Mouse (Mus musculus): ENCODE results near the gene Arhgef25. TPM values are rescaled to one million over a fixed set of nuclear protein-coding genes. Genes with fewer than 3 reads are reported as not detected.

Gene Arhgef25
- polyA plus RNA-seq (2014; fragmentation: Nextera tagmentation; extraction: Ambion mirVana), result 32.7 and 38.4 TPM in 2 replicates

GRCm38 (mm10) chr10:127189651-127190381 is at the start of gene Arhgef25:
Gene Arhgef25, minus strand, starts transcription at chr10:127190083.
- Histone ChIP-seq H3K27me3 (ENCODE audit: control insufficient read depth, insufficient read depth, low read length) (no peaks in the 10 kb centered on the region), H3K4me2 (ENCODE audit: low read depth, low read length) (peak within 1 kb of the TSS; percentile 96), H3K36me3 (replicated peaks; ENCODE audit: control insufficient read depth, insufficient read depth, low read depth, low read length) (no peaks in the 10 kb centered on the region; the same call in 1 of the 2 replicates), H3K27ac (replicated peaks; ENCODE audit: low read depth, low read length) (peak within 1 kb of the TSS; percentile 84), H3K9ac (replicated peaks; ENCODE audit: low read length) (peak within 1 kb of the TSS; percentile 89), H3K4me1 (ENCODE audit: control insufficient read depth, insufficient read depth, low read length) (peaks cover 3% of the 10 kb centered on the region), H3K4me3 (ENCODE audit: low read depth, low read length) (peak within 1 kb of the TSS; percentile 76), H3K9me3 (replicated peaks; ENCODE audit: control insufficient read depth, low read length) (no peaks in the 10 kb centered on the region)
- DNase-seq (ENCODE audit: low spot score), result peak; percentile 48
- under 1% methylated on average over 35 of the region's 35 CpGs for WGBS
- ATAC-seq (replicated peaks; ENCODE audit: insufficient number of reproducible peaks, low FRiP score, low TSS enrichment, low read depth), result 0 out of 2 replicates have a peak, but pooled peaks have one; percentile 4

- no peak overlapping the region for H3K4me3 ChIP-seq (ENCODE audit: low read depth, low read length)
- no peaks in the 10 kb centered on the region for H3K9me3 ChIP-seq (replicated peaks; ENCODE audit: control insufficient read depth, low read length)
- no peaks in the 10 kb centered on the region for H3K27me3 ChIP-seq (ENCODE audit: control insufficient read depth, insufficient read depth, low read length)
- H3K36me3 ChIP-seq (replicated peaks; ENCODE audit: control insufficient read depth, insufficient read depth, low read depth, low read length), result no peaks in the 10 kb centered on the region; the same call in 1 of the 2 replicates
- WGBS, result 68% methylated on average over 18 of the region's 18 CpGs
- DNase-seq (ENCODE audit: low spot score) (no peak), ATAC-seq (replicated peaks; ENCODE audit: insufficient number of reproducible peaks, low FRiP score, low TSS enrichment, low read depth) (no peak)
- no peak overlapping the region for H3K9ac ChIP-seq (replicated peaks; ENCODE audit: low read length)
- H3K4me1 ChIP-seq (ENCODE audit: control insufficient read depth, insufficient read depth, low read length), result no peaks in the 10 kb centered on the region; the same call in 1 of the 2 replicates
- H3K4me2 ChIP-seq (ENCODE audit: low read depth, low read length), result no peak overlapping the region
- no peak overlapping the region for H3K27ac ChIP-seq (replicated peaks; ENCODE audit: low read depth, low read length)
These were observed 48.5 kb upstream of the Arhgef25 start for GRCm38 (mm10) chr10:127238241-127238824.

DNA sequence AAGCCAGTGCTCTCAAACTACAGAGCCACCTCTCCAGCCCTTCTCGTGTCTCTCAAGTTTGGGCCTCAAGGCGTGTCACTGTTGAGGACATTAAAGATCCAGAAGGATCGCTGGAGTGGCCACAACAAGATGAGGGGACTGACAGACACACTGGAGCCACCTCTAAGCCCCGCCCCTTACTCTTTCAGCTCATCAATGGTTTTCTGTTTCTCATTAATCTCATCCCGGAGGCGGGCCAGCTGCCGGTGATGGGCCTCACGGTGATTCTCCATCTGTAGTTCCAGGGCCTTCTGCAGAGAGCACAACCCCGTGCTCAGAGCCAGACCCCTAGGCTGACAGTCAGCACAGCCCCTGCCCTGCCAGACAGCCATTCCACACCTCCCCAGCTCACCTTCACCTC is 46.7 kb upstream of the Arhgef25 start:
- ATAC-seq (replicated peaks; ENCODE audit: insufficient number of reproducible peaks, low FRiP score, low TSS enrichment, low read depth) (peak; percentile 44), DNase-seq (ENCODE audit: low spot score) (peak; percentile 50)
- no peak overlapping the region for H3K9ac ChIP-seq (replicated peaks; ENCODE audit: low read length)
- no peaks in the 10 kb centered on the region for H3K9me3 ChIP-seq (replicated peaks; ENCODE audit: control insufficient read depth, low read length)
- no peaks in the 10 kb centered on the region; the same call in 1 of the 2 replicates for H3K4me1 ChIP-seq (ENCODE audit: control insufficient read depth, insufficient read depth, low read length)
- H3K27me3 ChIP-seq (ENCODE audit: control insufficient read depth, insufficient read depth, low read length), result no peaks in the 10 kb centered on the region
- H3K4me3 ChIP-seq (ENCODE audit: low read depth, low read length), result no peak overlapping the region
- no peaks in the 10 kb centered on the region; the same call in 1 of the 2 replicates for H3K36me3 ChIP-seq (replicated peaks; ENCODE audit: control insufficient read depth, insufficient read depth, low read depth, low read length)
- H3K4me2 ChIP-seq (ENCODE audit: low read depth, low read length), result no peak overlapping the region
- H3K27ac ChIP-seq (replicated peaks; ENCODE audit: low read depth, low read length), result no peak overlapping the region
- 28% methylated on average over 9 of the region's 9 CpGs for WGBS

- H3K9me3 ChIP-seq (replicated peaks; ENCODE audit: control insufficient read depth, low read length), result no peaks in the 10 kb centered on the region
- 71% methylated on average over 9 of the region's 9 CpGs for WGBS
- ATAC-seq (replicated peaks; ENCODE audit: insufficient number of reproducible peaks, low FRiP score, low TSS enrichment, low read depth), result no peak
- H3K4me2 ChIP-seq (ENCODE audit: low read depth, low read length), result no peak overlapping the region
- no peaks in the 10 kb centered on the region for H3K36me3 ChIP-seq (replicated peaks; ENCODE audit: control insufficient read depth, insufficient read depth, low read depth, low read length)
- H3K4me1 ChIP-seq (ENCODE audit: control insufficient read depth, insufficient read depth, low read length), result no peaks in the 10 kb centered on the region; the same call in 1 of the 2 replicates
- no peak overlapping the region for H3K4me3 ChIP-seq (ENCODE audit: low read depth, low read length)
- no peak overlapping the region for H3K27ac ChIP-seq (replicated peaks; ENCODE audit: low read depth, low read length)
- no peak overlapping the region for H3K9ac ChIP-seq (replicated peaks; ENCODE audit: low read length)
- H3K27me3 ChIP-seq (ENCODE audit: control insufficient read depth, insufficient read depth, low read length), result no peaks in the 10 kb centered on the region
- DNase-seq (ENCODE audit: low spot score), result no peak
These were observed 43.3 kb upstream of the Arhgef25 start for GRCm38 (mm10) chr10:127233141-127233540.

DNA sequence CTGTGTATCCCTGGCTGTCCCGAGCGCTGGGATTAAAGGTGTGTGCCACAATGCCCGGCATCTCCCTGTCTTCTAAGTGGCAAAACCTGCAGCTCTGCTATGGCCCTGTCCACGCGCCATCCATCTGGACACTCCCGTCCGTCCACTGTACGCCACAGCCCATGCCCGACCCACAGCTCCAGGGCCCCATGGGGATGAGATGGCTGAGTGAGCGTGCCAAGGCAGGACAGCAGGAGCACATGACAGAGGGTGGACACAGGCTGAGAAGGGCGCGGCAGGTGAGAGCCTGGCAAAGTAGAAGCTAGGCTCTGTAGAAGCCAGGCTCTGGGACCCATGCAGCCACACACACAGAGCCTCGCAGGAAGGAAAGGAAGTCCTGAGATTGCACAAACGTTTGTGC is 41.9 kb upstream of the Arhgef25 start:
- Histone ChIP-seq H3K27ac (replicated peaks; ENCODE audit: low read depth, low read length) (no peak overlapping the region), H3K36me3 (replicated peaks; ENCODE audit: control insufficient read depth, insufficient read depth, low read depth, low read length) (no peaks in the 10 kb centered on the region), H3K27me3 (ENCODE audit: control insufficient read depth, insufficient read depth, low read length) (no peaks in the 10 kb centered on the region), H3K4me2 (ENCODE audit: low read depth, low read length) (no peak overlapping the region), H3K9me3 (replicated peaks; ENCODE audit: control insufficient read depth, low read length) (no peaks in the 10 kb centered on the region), H3K9ac (replicated peaks; ENCODE audit: low read length) (no peak overlapping the region), H3K4me3 (ENCODE audit: low read depth, low read length) (no peak overlapping the region), H3K4me1 (ENCODE audit: control insufficient read depth, insufficient read depth, low read length) (no peaks in the 10 kb centered on the region; the same call in 1 of the 2 replicates)
- ATAC-seq (replicated peaks; ENCODE audit: insufficient number of reproducible peaks, low FRiP score, low TSS enrichment, low read depth), result no peak
- no peak for DNase-seq (ENCODE audit: low spot score)
- 82% methylated on average over 14 of the region's 14 CpGs for WGBS

DNA sequence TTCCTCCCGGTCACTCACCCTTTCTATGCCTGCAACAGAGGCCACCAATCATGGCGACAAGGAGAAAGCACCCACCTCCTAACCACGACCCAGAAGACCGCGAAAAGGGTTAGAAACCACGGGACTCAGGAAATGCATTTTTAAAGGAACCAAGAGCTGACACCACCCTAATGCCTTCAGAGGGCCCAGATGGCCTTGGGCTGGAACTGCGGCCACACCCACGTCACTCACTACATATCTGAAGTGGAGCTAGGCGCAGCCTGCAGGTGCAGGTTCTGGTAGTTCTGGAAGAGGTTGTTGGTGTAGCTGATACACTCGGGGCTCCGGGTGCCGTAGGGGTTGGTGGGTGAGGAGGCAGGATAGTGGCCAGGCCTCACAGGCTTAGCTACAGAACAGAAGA is 40.8 kb upstream of the Arhgef25 start:
- no peak overlapping the region for H3K4me2 ChIP-seq (ENCODE audit: low read depth, low read length)
- ATAC-seq (replicated peaks; ENCODE audit: insufficient number of reproducible peaks, low FRiP score, low TSS enrichment, low read depth) (no peak), DNase-seq (ENCODE audit: low spot score) (no peak)
- H3K27me3 ChIP-seq (ENCODE audit: control insufficient read depth, insufficient read depth, low read length), result no peaks in the 10 kb centered on the region
- no peaks in the 10 kb centered on the region for H3K4me1 ChIP-seq (ENCODE audit: control insufficient read depth, insufficient read depth, low read length)
- no peaks in the 10 kb centered on the region for H3K9me3 ChIP-seq (replicated peaks; ENCODE audit: control insufficient read depth, low read length)
- H3K9ac ChIP-seq (replicated peaks; ENCODE audit: low read length), result no peak overlapping the region
- no peak overlapping the region for H3K27ac ChIP-seq (replicated peaks; ENCODE audit: low read depth, low read length)
- WGBS, result 89% methylated on average over 12 of the region's 12 CpGs
- H3K36me3 ChIP-seq (replicated peaks; ENCODE audit: control insufficient read depth, insufficient read depth, low read depth, low read length), result no peaks in the 10 kb centered on the region
- H3K4me3 ChIP-seq (ENCODE audit: low read depth, low read length), result no peak overlapping the region

DNA sequence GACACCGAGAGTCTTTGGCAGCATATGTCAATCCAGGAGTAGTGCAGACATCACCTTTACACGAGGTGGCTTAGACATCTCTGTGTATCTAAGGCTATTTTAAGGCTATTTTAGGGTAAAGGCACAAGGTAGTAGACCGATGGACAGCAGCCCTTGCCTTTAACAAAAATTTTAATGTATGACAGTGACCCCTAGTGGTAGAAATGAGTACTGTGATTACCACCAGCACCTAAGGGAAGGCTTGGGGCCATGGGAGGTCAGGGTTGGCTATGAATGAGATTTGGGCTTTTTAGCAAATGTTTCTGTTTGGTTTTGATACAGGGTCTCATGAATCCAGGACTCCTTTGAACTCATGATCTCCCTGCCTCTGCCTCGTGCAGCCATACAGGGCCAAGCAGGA is 39.0 kb upstream of the Arhgef25 start:
- H3K4me1 ChIP-seq (ENCODE audit: control insufficient read depth, insufficient read depth, low read length), result no peaks in the 10 kb centered on the region
- H3K36me3 ChIP-seq (replicated peaks; ENCODE audit: control insufficient read depth, insufficient read depth, low read depth, low read length), result no peaks in the 10 kb centered on the region
- H3K4me3 ChIP-seq (ENCODE audit: low read depth, low read length), result no peak overlapping the region
- DNase-seq (ENCODE audit: low spot score), result peak; percentile 89
- H3K27me3 ChIP-seq (ENCODE audit: control insufficient read depth, insufficient read depth, low read length), result no peaks in the 10 kb centered on the region
- no peak overlapping the region for H3K4me2 ChIP-seq (ENCODE audit: low read depth, low read length)
- H3K9me3 ChIP-seq (replicated peaks; ENCODE audit: control insufficient read depth, low read length), result no peaks in the 10 kb centered on the region
- H3K27ac ChIP-seq (replicated peaks; ENCODE audit: low read depth, low read length), result no peak overlapping the region
- H3K9ac ChIP-seq (replicated peaks; ENCODE audit: low read length), result no peak overlapping the region
- 0 out of 2 replicates have a peak, but pooled peaks have one; percentile 45 for ATAC-seq (replicated peaks; ENCODE audit: insufficient number of reproducible peaks, low FRiP score, low TSS enrichment, low read depth)
- WGBS, result 20% methylated on average over 4 of the region's 4 CpGs

DNA sequence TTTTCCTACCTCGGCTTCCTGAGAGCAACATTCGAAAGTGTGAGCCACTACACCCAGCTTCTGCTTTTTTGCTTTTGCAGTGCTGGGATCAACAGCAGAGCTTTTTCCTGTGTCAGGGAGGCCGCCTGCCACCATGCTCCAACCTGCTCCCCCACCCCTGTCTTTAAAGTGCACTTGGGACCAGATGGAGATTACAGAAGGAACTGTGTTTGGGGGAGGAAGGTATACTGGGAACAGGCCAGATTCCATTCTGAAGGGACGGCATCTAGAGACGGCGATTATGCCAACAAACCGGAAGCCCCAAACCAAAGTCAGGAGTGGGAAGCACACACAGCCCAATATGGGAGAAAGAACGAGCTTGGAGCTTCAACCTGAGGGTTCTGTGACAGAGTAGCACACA is 37.3 kb upstream of the Arhgef25 start:
- H3K4me3 ChIP-seq (ENCODE audit: low read depth, low read length), result no peak overlapping the region
- ATAC-seq (replicated peaks; ENCODE audit: insufficient number of reproducible peaks, low FRiP score, low TSS enrichment, low read depth) (no peak), DNase-seq (ENCODE audit: low spot score) (no peak)
- no peaks in the 10 kb centered on the region for H3K4me1 ChIP-seq (ENCODE audit: control insufficient read depth, insufficient read depth, low read length)
- no peaks in the 10 kb centered on the region for H3K36me3 ChIP-seq (replicated peaks; ENCODE audit: control insufficient read depth, insufficient read depth, low read depth, low read length)
- 84% methylated on average over 8 of the region's 8 CpGs for WGBS
- no peak overlapping the region for H3K9ac ChIP-seq (replicated peaks; ENCODE audit: low read length)
- H3K4me2 ChIP-seq (ENCODE audit: low read depth, low read length), result no peak overlapping the region
- H3K9me3 ChIP-seq (replicated peaks; ENCODE audit: control insufficient read depth, low read length), result no peaks in the 10 kb centered on the region
- no peak overlapping the region for H3K27ac ChIP-seq (replicated peaks; ENCODE audit: low read depth, low read length)
- H3K27me3 ChIP-seq (ENCODE audit: control insufficient read depth, insufficient read depth, low read length), result no peaks in the 10 kb centered on the region

All from embryonic facial prominence, embryonic 11.5 days (tissue).